Mouse (Mus musculus): Measurements from ENCODE around the gene Satb2.

Gene Satb2

DNA sequence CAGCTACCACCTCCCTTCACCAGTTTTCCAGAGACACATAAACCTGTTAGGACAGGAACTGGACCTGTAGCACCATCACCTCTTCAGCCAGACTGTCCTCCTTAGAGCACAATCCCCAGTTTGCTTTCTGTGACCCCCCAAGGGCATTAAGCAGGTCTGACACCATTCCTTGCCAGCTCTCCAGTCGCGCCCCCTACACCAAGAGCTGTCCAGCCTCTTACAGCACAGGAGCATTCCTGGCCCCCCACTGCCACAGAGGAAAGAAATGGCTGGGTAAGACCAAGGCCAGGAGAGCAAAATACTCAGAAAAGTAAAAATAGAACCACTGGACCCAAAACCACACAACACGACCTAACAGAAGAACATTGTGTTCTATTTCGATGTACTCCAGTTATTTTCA lies 48.4 kb downstream of the Satb2 start:
- no peak for DNase-seq (ENCODE audit: low spot score in 2 of 2)

DNA sequence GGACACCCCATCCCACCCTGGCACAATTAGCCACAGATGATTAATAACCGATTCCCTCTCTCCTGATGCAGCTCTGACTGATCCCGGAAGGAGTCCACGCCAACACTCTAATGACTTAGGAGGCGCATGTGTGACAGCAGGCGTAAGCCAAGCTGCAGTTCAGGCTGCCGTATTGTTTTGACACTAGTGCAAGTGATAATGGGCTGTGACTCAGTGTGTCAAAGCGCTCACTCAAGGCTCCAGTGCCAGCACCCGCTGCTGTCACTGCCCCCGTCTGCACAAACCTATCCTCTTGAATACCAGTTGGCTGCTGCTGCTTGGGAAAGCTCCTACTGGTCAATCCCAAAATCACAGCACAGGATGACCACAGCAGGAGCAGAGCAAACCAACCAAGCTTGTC lies 49.7 kb downstream of the Satb2 start:
- DNase-seq (ENCODE audit: low spot score in 2 of 2) = no peak

DNA sequence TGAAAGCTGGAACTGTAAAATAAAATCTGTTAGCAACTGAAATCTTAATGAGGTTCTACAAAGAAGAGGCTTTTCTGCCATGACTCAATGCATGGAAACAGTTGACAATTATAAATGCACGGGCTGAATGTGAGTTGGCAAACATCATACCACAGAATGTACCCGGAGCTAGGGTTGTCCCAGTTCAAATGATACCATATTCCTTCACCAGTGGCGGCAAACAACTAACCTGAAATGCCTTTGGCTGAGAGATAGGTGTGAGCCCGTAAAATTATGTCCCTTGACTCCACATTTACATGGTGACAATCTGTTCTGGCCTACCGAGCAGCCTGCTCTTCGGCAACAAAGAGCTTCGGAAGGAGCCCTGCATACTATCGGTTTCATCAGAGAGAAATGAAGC lies 58.0 kb downstream of the Satb2 start:
- no peak for DNase-seq (ENCODE audit: low spot score in 2 of 2)

- DNase-seq (ENCODE audit: low spot score in 2 of 2) = no peak
These were observed 64.2 kb downstream of the Satb2 start for GRCm38 (mm10) chr1:56914279-56914678.

DNA sequence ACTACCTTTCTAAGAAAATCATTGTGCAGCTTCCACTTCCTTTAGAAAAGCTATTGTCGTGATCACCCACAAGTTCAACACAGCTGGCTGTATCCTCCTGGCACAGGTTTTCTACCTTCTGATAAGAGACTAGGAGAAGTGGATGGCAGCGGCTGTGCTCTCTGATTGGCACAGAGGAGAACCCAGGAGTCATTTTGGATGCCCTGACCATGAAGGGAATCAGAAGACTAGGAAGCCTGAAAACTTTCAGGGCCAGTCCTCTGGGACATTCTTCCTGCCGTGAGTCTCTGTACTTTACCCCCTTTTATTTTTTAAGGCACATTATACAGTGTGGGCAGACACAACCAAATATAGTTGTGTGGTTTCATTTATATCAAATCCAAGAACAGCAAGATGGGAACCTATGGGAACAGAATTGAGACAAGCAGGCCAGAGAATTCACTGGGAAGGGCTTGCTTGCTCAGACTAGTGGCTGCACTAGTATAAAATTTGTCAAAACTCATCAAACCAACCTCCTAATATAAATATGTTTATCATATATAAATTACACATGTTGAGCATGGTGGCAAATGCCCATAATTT lies 77.7 kb downstream of the Satb2 start:
- DNase-seq (ENCODE audit: low spot score in 2 of 2) = no peak

DNA sequence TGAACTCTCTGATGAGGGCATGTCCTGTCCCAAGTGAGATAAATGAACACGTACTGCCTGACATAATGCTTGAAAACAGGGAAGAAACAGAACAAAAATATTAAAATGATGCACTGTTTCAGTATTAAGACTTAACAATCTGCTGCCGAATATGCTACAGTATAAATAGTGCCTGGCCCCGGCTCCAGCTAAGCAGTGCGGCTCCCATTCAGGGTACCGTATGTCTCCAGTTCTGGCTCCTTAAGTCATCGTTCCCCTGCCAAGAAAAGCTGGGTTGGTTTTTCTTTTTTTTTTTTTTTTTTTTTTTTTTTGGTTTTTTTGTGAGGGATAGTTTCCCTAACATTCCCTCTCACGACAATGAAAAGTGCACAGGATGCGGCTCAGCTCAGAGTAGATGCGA lies 78.3 kb downstream of the Satb2 start:
- no peak for DNase-seq (ENCODE audit: low spot score in 2 of 2)

DNA sequence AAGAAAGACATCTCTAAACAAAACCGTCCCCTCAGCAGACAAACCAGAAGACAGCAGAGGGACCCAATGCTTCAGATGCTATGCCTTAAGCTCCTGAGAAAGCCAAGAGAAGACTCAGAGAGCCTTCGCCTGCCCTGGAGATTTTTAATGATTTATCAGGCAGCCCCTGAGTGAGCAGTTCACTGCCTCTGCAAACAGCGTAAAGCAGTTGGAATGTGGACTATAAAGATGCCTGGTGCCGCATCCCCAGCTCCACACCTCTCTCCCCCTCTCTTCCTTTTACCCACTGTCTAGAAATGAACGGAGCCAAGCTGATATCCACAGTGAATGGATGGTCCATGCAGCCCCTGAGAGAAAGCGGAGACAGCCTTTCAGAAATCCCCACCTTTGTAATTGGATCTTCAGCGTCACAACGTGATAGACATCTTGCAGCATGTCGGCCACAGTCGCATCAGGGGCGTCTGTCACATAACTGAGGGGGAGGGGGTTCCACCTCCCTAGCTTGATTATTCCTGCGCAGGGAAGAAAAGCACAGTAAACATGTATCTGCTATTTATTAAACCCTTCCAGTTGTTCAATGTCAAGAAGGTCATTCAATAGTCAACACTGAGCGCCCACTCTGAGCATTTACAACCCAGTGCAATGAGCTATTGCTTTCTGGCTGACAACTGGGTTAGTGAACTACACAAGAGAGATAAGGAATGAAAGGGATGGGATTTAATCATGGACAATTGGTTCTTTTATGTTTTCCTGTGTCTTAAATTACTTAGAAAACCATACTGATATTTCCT lies 79.6 kb downstream of the Satb2 start:
- DNase-seq (ENCODE audit: low spot score in 2 of 2) = no peak

GRCm38 (mm10) chr1:56897492-56898180 lies 80.8 kb downstream of the Satb2 start:
- DNase-seq (ENCODE audit: low spot score in 2 of 2) = no peak

GRCm38 (mm10) chr1:56896670-56897069 lies 81.8 kb downstream of the Satb2 start:
- DNase-seq (ENCODE audit: low spot score in 2 of 2) = no peak

DNA sequence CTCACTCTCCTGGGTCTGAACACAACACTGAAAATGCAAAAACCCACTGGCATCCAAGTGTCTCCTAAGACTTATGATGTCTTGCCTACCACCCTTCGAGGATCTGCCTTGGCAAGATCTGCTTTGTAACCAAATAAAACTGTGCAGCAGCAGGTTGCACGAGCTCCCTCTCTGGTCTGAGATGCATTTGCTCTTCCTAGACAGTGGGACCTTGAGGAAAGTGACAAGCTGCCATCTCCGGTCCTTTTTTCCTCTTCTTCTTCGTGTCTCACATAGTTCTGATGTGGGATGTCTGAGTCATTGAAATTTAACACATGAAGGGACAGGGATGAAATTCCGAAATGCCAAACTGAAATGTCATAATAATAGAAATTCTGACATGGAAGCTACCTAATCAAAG lies 85.7 kb downstream of the Satb2 start:
- no peak for DNase-seq (ENCODE audit: low spot score in 2 of 2)

DNA sequence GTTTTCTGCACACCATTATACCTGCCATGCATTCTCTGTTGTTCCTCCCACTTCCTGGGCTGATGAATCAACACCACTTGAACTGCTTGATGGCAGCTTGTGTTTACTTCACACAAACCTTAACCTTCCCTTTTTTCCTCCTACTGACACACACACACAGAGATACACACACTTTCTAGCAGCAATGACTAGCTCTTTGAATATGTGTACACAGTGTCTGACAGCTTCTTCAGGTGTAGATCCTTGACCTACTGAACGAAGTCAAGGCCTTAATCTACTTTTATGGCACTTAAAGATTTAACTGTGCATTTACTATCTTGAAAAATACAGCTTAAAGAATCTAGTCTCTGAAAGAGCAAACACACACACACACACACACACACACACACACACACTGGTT lies 89.5 kb downstream of the Satb2 start:
- DNase-seq (ENCODE audit: low spot score in 2 of 2) = no peak

- DNase-seq (ENCODE audit: low spot score in 2 of 2) = no peak
These were observed 90.9 kb downstream of the Satb2 start for GRCm38 (mm10) chr1:56887524-56887923.

- DNase-seq (ENCODE audit: low spot score in 2 of 2) = no peak
These were observed 107.0 kb downstream of the Satb2 start for GRCm38 (mm10) chr1:56871485-56871884.

DNA sequence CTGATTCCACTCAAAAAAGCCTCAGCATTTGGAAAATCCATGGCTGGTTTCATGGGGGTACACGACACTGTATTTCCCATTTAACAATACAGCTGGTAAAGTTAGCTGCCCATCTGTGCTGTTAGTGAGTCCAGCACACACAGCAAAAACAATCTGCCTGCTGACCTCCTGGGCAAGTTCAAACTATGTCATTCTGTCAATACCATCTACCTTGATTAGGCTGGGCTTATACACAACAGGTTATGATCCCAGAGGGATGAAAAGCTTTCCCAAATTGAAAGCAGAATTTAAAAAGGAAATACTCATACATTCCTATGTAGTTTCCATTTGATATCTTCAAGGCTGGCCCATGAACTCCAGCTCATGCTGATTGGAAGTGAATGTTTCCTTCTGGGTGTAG lies 113.2 kb downstream of the Satb2 start:
- no peak for DNase-seq (ENCODE audit: low spot score in 2 of 2)

- DNase-seq (ENCODE audit: low spot score in 2 of 2) = no peak
These were observed 115.7 kb downstream of the Satb2 start for GRCm38 (mm10) chr1:56862799-56863198.

DNA sequence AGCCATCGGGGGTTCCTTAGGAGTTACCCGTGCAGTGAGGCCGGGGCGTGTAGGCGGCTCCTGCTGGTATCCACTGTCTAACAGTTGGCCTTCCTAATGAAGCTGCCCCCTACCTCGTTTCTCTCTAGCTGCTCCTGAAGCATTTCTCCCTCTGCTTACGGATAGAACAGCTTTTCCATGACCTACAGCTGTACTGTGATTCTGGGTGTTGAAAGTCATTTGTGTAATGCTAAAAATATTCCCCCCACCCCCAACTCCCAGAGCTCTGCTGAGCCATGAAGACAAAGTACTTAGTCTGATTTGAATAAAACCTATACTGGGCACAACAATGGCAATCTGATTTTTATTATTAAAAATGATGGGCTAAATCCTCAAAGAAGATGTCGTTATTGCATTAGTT lies 121.2 kb downstream of the Satb2 start:
- DNase-seq (ENCODE audit: low spot score in 2 of 2) = no peak

GRCm38 (mm10) chr1:56850446-56850845 lies 128.0 kb downstream of the Satb2 start:
- no peak for DNase-seq (ENCODE audit: low spot score in 2 of 2)

- DNase-seq (ENCODE audit: low spot score in 2 of 2) = no peak
These were observed 132.1 kb downstream of the Satb2 start for GRCm38 (mm10) chr1:56846358-56846757.

DNA sequence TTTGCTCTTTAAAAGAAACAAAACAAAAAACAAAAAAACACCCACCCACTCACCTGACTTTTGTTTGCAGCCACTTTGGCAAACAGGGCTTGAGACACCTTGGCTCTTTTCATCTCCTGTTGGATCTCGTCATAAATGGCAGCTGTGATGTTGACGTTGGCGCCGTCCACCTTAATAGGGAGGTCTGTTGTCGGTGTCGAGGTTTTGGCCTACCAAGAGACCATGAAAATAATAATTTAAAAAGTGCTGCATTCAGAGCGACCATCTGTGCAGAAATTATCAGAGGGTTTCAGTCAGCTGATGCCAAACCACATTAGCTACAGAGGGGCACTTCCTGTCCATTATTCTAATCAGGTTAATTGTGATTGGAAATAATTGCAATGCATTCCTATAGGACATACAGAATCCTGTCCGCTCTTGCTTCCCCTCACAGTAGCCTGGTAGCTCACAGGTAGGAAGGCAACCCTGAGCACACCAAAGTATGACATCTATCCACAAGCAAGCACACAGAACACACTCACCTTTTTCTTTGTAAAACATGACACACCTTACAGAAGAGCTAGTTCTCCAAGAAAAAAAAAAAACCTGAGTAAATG lies 132.8 kb downstream of the Satb2 start:
- no peak for DNase-seq (ENCODE audit: low spot score in 2 of 2)

- DNase-seq (ENCODE audit: low spot score in 2 of 2) = no peak
These were observed 133.7 kb downstream of the Satb2 start for GRCm38 (mm10) chr1:56844551-56845330.

GRCm38 (mm10) chr1:56838901-56839300 lies 139.5 kb downstream of the Satb2 start:
- DNase-seq (ENCODE audit: low spot score in 2 of 2) = no peak

All from spleen, postnatal 36 days (tissue).